Mouse (Mus musculus) mouse trophoblast stem cell (cell line): Measurements from ENCODE around the gene Slc12a7.

Experiments used
- in situ Hi-C, 2 experiments: fragments of 300-500 bp; cut with MseI, MboI; formaldehyde crosslinking; loops; 2 replicates in 1 of 2; 3 replicates in 1 of 2; pipeline ENCODE4 v1.15.1; 2025

Slc12a7 gene

GRCm38 (mm10) chr13:73759596-73759995 is 26.7 kb downstream of the Slc12a7 start:
- in situ Hi-C loops = no loop called here

- in situ Hi-C loops = no loop called here
Observed at GRCm38 (mm10) chr13:73760126-73760525, 27.2 kb downstream of the Slc12a7 start.

GRCm38 (mm10) chr13:73762938-73763337 is 30.0 kb downstream of the Slc12a7 start:
- in situ Hi-C loops = no loop called here

GRCm38 (mm10) chr13:73763439-73764255 is 30.8 kb downstream of the Slc12a7 start:
- in situ Hi-C loops = no loop called here

- in situ Hi-C loops = no loop called here
Observed at GRCm38 (mm10) chr13:73764256-73764775, 31.4 kb downstream of the Slc12a7 start.

- in situ Hi-C loops = no loop called here
Observed at GRCm38 (mm10) chr13:73765393-73765792, 32.5 kb downstream of the Slc12a7 start.

- in situ Hi-C loops = no loop called here
Observed at GRCm38 (mm10) chr13:73767224-73767623, 34.3 kb downstream of the Slc12a7 start.

GRCm38 (mm10) chr13:73767754-73768153 is 34.9 kb downstream of the Slc12a7 start:
- in situ Hi-C loops = no loop called here

GRCm38 (mm10) chr13:73768311-73768710 is 35.4 kb downstream of the Slc12a7 start:
- in situ Hi-C loops = no loop called here

- in situ Hi-C loops = no loop called here
Observed at GRCm38 (mm10) chr13:73769916-73770682, 37.2 kb downstream of the Slc12a7 start.

- in situ Hi-C loops = no loop called here
Observed at GRCm38 (mm10) chr13:73771131-73771530, 38.2 kb downstream of the Slc12a7 start.

GRCm38 (mm10) chr13:73772655-73773054 is 39.8 kb downstream of the Slc12a7 start:
- in situ Hi-C loops = no loop called here

GRCm38 (mm10) chr13:73773519-73774205 is 40.8 kb downstream of the Slc12a7 start:
- in situ Hi-C loops = no loop called here

- in situ Hi-C loops = no loop called here
Observed at GRCm38 (mm10) chr13:73775786-73776185, 42.9 kb downstream of the Slc12a7 start.

- in situ Hi-C loops = no loop called here
Observed at GRCm38 (mm10) chr13:73777578-73777977, 44.7 kb downstream of the Slc12a7 start.

- in situ Hi-C loops = no loop called here
Observed at GRCm38 (mm10) chr13:73782486-73782885, 49.6 kb downstream of the Slc12a7 start.

GRCm38 (mm10) chr13:73792176-73792575 is 59.3 kb downstream of the Slc12a7 start:
- in situ Hi-C loops = no loop called here

GRCm38 (mm10) chr13:73793171-73793570 is 60.3 kb downstream of the Slc12a7 start:
- in situ Hi-C loops = no loop called here

GRCm38 (mm10) chr13:73799110-73799509 is 66.2 kb downstream of the Slc12a7 start:
- in situ Hi-C loops = no loop called here

GRCm38 (mm10) chr13:73803450-73804178 is 70.7 kb downstream of the Slc12a7 start:
- in situ Hi-C loops = no loop called here

- in situ Hi-C loops = no loop called here
Observed at GRCm38 (mm10) chr13:73804914-73805313, 72.0 kb downstream of the Slc12a7 start.
